Mouse (Mus musculus) retina, adult 2 months (tissue): ENCODE results near the gene Actr6.
A peak's percentile ranks its signal among the peaks of the same experiment; 100 is the strongest.
"Not testable (repeated sequence)": the region's sequence is repeated elsewhere in the genome, so short reads cannot be mapped to it uniquely, and the experiment has no call there.

Source experiments
- DNase-seq: peaks from one replicate; pipeline ENCODE4 v3.0.0-alpha.2; 2012; ENCODE audit warnings: low read depth, low spot score

The Actr6 gene

GRCm38 (mm10) chr10:89738395-89738794 lies 6.3 kb upstream of the Actr6 start:
- DNase-seq = no peak

GRCm38 (mm10) chr10:89737887-89738286 lies 5.8 kb upstream of the Actr6 start:
- no peak for DNase-seq

DNA sequence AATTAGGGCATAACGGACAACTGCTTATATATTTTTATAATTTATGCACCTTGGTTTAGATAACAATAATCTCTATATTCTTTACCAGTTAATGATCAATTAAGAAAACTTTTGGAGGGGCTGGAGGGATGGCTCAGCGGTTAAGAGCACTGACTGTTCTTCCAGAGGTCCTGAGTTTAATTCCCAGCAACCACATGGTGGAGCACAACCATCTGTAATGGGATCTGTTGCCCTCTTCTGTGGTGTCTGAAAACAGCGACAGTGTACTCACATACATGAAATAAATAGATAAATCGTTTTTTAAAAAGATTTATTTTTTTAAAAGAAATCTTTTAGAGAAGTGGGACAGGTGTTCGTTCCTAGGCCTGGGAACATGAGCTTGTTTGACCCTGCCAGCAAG lies 5.0 kb upstream of the Actr6 start:
- no peak for DNase-seq

DNA sequence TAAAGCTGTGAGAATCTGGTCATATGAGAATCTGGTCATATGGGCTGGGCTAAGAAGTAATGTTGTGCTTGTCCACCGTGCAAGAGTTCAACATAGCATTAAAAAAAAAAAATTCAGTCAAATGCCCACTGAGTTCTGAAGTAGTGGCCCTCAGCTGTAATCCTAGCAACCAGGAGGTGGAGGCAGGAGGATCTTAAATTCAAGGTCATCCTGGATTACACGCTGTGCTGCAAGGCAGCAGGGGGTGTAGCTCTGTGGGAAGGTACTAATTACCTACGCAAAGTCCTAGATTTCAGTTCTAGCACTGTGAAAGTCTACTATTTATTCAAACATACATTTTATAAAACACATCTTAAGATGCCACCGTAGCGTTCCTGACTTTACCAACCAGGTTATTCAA lies 754 bp downstream of the Actr6 start:
- no peak for DNase-seq

GRCm38 (mm10) chr10:89730386-89730785 lies 1.7 kb downstream of the Actr6 start:
- DNase-seq = no peak

GRCm38 (mm10) chr10:89722247-89723195 lies 9.6 kb downstream of the Actr6 start:
- DNase-seq = no peak

DNA sequence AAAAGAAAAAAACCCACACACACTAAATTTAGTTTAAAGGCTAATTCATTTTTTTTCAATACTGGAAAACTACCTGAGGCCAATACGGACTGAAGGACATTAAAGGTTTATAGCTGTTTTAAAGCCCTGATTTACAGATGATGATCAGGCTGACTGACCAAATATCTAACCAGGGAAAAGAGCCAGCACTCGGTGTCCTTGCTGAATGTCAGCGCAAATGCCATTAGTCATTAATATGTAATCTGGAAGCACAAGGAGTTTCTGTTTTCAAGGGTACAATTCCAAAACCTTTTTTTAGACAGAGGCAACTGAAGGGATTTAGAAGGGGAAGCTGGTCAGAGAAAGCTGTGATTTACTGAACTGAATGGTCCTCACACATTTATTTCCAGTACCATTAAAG lies 11.3 kb downstream of the Actr6 start:
- DNase-seq = no peak

GRCm38 (mm10) chr10:89720252-89720651 lies 11.8 kb downstream of the Actr6 start:
- no peak for DNase-seq

DNA sequence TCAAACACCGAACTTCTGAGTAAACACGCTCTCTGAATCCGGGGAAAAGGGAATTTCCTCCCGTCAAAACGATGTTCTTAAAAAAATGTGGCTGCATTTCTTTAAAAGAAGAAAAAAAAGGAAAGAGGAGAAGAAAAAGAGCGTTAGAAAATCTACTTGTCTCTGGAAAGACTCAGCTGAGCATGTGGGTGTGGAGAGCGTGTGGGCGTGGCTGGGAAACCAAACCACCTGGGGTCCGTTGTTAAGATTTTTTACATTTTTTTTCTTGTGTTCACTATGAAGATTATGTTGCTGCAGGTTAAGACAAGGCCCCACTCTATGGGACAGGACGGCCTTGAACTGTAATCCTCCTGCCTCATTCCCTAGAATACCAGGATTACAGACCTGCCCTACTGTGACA lies 17.2 kb downstream of the Actr6 start:
- no peak for DNase-seq

GRCm38 (mm10) chr10:89708720-89709119 lies 23.4 kb downstream of the Actr6 start:
- DNase-seq = no peak

DNA sequence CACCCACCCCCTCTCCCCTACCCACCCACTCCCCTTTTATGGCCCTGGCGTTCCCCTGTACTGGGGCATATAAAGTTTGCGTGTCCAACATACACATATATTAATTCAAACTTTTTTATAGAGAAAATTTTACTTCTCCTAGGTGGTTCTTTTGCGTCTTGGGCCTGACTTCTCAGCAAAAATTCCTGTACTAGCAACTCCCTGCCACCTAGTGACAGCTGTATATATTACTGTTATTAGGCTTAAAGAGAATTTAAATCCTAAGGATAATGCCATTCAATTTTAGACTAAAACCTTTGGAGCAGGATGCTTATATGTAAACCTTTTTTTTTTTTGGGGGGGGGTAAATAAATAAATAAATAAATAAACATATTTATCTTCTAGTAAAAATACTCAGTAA lies 24.7 kb downstream of the Actr6 start:
- no peak for DNase-seq

DNA sequence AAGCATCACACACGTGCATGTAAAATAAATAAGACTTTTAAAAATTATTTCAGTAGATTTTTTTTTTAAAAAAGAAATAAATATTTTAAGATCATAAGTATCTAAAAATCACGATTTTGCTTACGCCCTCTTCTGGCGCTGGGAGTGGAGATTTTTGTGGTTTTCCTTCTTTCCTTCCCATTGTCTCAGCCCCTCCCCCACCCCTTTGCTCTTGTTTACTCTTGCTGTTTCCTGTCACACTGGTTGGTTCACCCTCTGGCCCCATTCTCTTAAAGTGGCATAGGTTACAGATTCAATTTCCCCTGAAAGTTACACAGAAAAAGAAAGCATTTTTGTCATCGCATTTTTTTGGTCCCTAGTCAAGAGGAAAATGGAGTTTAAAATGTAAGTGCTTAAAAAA lies 29.1 kb downstream of the Actr6 start:
- DNase-seq = no peak

- DNase-seq = no peak
Observed at GRCm38 (mm10) chr10:89697956-89698355, 34.1 kb downstream of the Actr6 start.

GRCm38 (mm10) chr10:89696270-89696669 lies 35.8 kb downstream of the Actr6 start:
- not testable (repeated sequence) for DNase-seq

DNA sequence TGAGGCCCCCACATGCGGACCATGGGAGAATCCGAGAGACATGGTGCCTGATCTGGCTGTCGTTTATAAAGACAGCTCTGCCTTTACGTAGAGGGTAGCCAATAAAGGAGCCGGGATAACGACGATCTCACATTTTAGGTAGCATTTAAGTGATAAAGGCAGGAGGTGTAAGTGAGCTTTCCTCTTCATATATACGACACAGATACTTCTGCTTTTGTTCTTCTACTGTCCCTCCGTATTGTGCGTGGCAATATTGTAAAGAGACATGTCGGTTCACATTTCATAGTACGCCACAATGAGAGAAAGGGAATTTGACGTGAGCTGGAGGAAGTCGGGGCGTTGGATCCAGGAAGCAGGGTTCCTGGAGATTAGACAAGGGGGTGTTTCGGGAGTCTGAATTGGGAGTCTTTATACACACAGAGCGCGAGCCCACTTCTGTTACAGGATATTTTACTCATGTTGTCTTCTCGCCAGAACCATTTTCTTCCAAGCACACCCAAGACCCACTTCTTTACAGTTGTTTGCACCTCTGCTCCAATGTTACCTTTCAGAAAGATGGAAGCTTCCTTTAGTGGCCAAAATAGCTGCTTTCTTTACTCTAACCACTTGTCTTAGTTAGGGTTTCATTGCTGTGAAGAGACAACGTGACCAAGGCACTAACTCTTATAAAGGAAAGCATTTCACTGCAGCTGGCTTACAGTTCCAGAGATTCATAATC lies 36.7 kb downstream of the Actr6 start:
- no peak for DNase-seq

- no peak for DNase-seq
Observed at GRCm38 (mm10) chr10:89690021-89690420, 42.1 kb downstream of the Actr6 start.

GRCm38 (mm10) chr10:89687455-89687854 lies 44.6 kb downstream of the Actr6 start:
- DNase-seq = no peak

DNA sequence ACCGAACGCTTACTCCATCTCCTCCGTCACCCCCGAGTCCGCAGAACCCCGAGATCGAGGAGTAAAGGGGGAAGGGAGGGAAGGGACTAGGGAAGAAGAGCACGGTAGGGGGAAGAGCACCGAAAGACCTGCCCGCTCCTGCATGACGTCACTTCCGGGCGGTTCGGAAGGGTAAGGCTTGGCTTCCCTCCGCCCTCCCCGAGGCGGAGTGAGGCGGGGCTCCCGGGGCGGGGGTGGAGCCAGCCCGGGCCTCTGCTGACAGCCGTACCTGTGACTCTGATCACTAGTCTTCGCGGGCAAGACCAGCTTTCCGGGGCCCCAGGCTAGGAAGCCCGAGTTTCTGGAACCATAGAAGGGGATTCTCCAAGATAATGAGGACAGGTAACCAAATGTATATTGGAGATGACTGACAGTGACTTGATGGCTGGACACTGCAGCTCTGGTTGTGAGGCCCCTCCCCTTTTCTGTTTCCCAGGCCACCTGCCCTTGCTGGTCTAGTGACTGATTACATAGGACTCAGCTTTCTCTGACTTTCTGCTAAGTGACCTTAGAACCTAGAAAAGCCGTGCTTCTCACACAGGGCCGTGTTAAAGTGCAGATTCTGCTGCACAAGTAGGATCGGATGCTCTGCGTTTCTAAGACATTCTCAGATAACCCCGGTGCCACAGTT lies 45.8 kb downstream of the Actr6 start, which contains the start of gene Scyl2:
Gene Scyl2 (minus strand): TSS at position 147 of the 670 bp plus-strand sequence.
- DNase-seq = peak; percentile 90

GRCm38 (mm10) chr10:89685391-89686138 lies 46.5 kb downstream of the Actr6 start:
- no peak for DNase-seq

- DNase-seq = no peak
Observed at GRCm38 (mm10) chr10:89682961-89683360, 49.1 kb downstream of the Actr6 start.

DNA sequence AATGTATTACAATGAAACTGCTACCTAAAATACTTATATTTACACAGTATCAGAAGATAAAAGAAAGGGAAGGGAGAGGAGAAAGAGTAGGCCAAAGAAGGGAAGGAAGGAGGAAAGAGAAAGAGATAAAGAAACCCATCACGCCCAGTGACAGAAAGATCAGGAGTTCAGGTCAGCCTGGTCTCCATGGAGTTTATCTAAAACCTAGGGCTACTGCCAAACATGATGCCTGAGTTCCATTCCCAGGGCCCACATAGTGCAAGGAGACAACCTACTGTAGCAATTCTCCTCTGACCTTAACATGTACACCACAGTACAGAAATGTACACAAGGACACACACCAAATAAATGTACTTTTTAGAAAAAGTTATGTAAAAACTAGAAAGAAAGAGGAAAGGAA lies 49.9 kb downstream of the Actr6 start:
- DNase-seq = no peak
